Mouse (Mus musculus) cerebellum, adult 2 months (tissue): ENCODE measurements at regions not wholly inside any gene's neighbourhood (a gene's known extent, or its start where the extent isn't known, plus 50 kb on each side); places are given as distances from the start of the nearest gene placed in this dataset.

Experiments
- DNase-seq, 2 experiments: peaks; one replicate each; pipeline ENCODE4 v3.0.0; 2021
- H3K27ac ChIP-seq: fragments of 200-500 bp; 2 replicates; pipeline ENCODE4 v1.5.1; 2012; ENCODE audit warnings: low read length, control low read depth, inconsistent platforms; ENCODE audit not compliant: insufficient read depth
- H3K27me3 ChIP-seq: fragments of 200-500 bp; 2 replicates; pipeline ENCODE4 v1.6.1; 2012; ENCODE audit warnings: inconsistent platforms, mild to moderate bottlenecking, low read length, moderate library complexity; ENCODE audit not compliant: control insufficient read depth, insufficient read depth
- H3K4me1 ChIP-seq: fragments of 200-500 bp; 2 replicates; pipeline ENCODE4 v1.6.1; 2011; ENCODE audit warnings: low read length; ENCODE audit not compliant: control insufficient read depth, insufficient read depth
- H3K4me3 ChIP-seq: fragments of 200-500 bp; replicated peaks from 2 replicates; pipeline ENCODE3; 2011; ENCODE audit warnings: mild to moderate bottlenecking, low read depth, low read length, control low read depth; ENCODE audit not compliant: insufficient read depth
- CTCF ChIP-seq: fragments of 200-500 bp; IDR thresholded peaks from 2 replicates; pipeline ENCODE4 v1.5.1; 2011; ENCODE audit warnings: low read depth, mild to moderate bottlenecking, control low read depth, low read length, moderate library complexity, borderline replicate concordance; ENCODE audit not compliant: insufficient read depth
- POLR2A ChIP-seq: fragments of 200-500 bp; IDR thresholded peaks from 2 replicates; pipeline ENCODE4 v1.6.1; 2011; ENCODE audit warnings: low read length, control low read depth, borderline replicate concordance; ENCODE audit not compliant: insufficient read depth
- WGBS: fragments of 180-500 bp; shearing (Covaris S2); methylation state at CpG from one replicate; pipeline ENCODE4 v1.1.7; 2018; 5-methylcytosine and 5-hydroxymethylcytosine counted together

DNA sequence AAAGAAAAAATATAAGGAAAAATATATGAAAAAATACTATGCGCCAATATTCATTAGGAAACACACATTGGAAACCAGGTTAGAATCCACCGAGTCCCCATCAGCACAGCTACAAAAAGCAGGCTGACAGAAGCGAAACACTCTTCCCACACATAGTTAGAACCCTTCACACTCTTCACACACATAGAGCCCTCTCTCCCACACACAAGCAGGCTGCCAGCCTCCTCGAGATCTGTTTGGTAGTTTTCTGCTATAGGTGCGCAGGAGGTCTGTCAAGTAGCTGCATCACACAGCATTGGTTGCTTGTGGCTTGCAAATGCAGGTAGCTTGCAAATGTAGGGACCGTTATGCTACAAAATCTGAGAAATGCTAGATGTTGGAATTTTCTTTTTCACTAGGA is 526.8 kb upstream of the Fat1 start:
- 94% methylated on average over 6 of the region's 6 CpGs for WGBS
- Histone ChIP-seq H3K27me3 (no peaks in the 10 kb centered on the region), H3K27ac (no peak overlapping the region), H3K4me1 (no peaks in the 10 kb centered on the region), H3K4me3 (no peak overlapping the region)
- no peak for DNase-seq
- TF ChIP-seq POLR2A (no peak), CTCF (no peak)

DNA sequence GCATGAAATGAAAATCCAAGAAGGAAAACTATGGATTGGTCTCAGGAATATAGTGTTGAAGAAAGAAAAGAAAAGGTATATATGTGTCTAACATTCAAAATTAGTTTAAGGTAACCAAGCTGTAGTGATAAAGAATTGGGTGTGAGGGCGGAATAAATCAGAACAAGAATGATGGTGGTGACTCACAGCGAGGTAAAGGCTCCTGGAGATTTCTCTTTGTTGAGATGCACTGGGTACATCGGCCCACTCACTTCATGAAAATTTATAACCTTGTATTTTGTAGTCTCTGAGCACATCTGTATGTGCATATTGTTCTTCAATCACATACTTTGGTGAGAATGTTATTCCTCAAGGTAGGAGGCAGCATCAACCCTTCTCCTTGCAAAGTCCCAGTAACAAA is 525.0 kb upstream of the Fat1 start:
- Histone ChIP-seq H3K27me3 (no peaks in the 10 kb centered on the region), H3K4me1 (no peaks in the 10 kb centered on the region), H3K4me3 (no peak overlapping the region), H3K27ac (no peak overlapping the region)
- no peak for TF ChIP-seq CTCF
- DNase-seq: no peak
- WGBS: 92% methylated on average over 3 of the region's 3 CpGs

GRCm38 (mm10) chr8:44418003-44418402 is 517.2 kb upstream of the Fat1 start:
- whole genome bisulfite sequencing: 93% methylated on average over 8 of the region's 8 CpGs
- no peak for DNase-seq
- TF ChIP-seq CTCF (no peak), POLR2A (no peak)

GRCm38 (mm10) chr8:44455433-44455832 is 479.8 kb upstream of the Fat1 start:
- WGBS: 63% methylated on average over 3 of the region's 3 CpGs
- Histone ChIP-seq H3K4me1 (no peaks in the 10 kb centered on the region), H3K27ac (no peak overlapping the region), H3K27me3 (no peaks in the 10 kb centered on the region), H3K4me3 (no peak overlapping the region)
- no peak for DNase-seq
- no peak for TF ChIP-seq POLR2A
- no peak for TF ChIP-seq CTCF

More at GRCm38 (mm10) chr8:44418003-44418402, 517.2 kb upstream of the Fat1 start:
- H3K4me3 ChIP-seq: no peak overlapping the region
- no peak overlapping the region for H3K27ac ChIP-seq
- no peaks in the 10 kb centered on the region for H3K4me1 ChIP-seq
- no peaks in the 10 kb centered on the region for H3K27me3 ChIP-seq

DNA sequence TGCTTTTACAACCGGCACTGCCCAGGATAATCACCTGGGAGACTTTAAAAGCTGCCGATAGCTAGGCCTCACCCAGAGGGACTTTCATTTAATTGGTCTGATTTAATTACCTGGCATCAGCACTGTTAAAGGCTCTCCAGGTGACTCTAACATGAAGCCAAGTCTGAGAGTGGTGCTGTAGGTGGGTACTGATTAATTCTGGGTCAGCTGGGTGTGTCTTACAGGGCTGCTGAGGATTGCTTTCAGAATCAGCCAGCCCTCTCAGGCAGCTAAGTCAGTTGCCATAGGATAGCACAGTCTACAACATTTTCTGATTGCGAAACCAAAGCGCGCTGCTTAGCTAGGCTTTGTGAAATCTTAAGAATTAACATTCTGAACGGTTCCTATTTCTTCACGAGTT is 478.9 kb upstream of the Fat1 start:
- 70% methylated on average over 7 of the region's 7 CpGs for WGBS
- Histone ChIP-seq H3K27me3 (no peaks in the 10 kb centered on the region), H3K27ac (no peak overlapping the region), H3K4me1 (no peaks in the 10 kb centered on the region), H3K4me3 (no peak overlapping the region)
- TF ChIP-seq CTCF (no peak), POLR2A (no peak)
- peak in 1 of 2 experiments; percentile 12 for DNase-seq

DNA sequence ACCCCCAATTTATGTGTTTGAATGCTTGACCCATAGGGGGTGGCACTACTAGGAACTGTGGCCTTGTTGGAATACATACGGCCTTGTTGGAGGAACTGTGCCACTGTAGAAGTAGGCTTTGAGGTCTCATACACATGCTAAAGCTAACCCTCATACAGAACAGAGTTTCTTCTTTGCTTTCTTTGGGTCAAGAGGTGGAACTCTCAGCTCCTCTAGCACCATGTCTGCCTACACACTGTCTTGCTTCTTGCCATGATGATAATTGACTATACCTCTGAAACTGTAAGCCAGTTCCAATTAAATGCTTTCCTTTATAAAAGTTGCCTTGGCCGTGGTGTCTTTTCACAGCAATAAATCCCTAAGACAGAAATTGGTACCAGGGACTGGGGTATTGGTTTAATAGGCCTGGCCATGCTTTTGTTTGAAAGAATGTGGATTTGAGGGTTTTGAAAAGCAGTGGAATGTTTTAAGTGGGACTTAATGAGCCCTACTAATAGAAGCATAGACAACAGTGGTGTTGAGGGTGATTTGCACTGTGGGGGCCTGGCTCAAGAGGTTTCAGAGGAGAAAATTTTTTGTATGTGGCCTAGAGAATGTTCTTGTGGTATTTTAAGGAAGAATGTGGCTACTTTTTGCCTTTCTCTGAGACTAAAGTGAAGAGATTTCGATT is 468.7 kb upstream of the Fat1 start:
- DNase-seq: no peak
- Histone ChIP-seq H3K4me3 (no peak overlapping the region), H3K27me3 (no peaks in the 10 kb centered on the region), H3K27ac (no peak overlapping the region), H3K4me1 (no peaks in the 10 kb centered on the region)
- WGBS: 75% methylated on average over 3 of the region's 3 CpGs
- TF ChIP-seq CTCF (no peak), POLR2A (no peak)

DNA sequence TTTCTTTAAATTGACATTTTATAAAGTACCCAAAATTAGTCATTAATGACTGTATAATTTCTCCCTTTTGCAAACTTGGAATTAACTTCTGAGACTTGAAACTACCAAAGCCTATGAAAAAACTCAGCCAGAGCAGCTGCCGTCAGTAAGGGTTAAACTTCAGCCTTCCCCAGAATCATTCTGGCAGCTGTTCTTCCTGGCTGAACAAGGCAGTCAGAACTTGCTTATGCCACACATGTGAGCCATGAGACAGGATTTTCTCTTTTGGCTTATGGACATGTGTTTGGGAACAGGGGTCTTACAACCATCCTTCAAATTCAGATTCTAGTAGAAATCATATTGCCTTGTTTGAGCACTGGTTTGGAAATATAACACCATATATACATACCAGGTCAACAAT is 422.4 kb upstream of the Fat1 start:
- Histone ChIP-seq H3K27me3 (no peaks in the 10 kb centered on the region), H3K27ac (no peak overlapping the region), H3K4me1 (no peaks in the 10 kb centered on the region), H3K4me3 (no peak overlapping the region)
- no peak for TF ChIP-seq POLR2A
- no peak for TF ChIP-seq CTCF
- DNase-seq: no peak
- 69% methylated on average over 1 of the region's 1 CpGs for WGBS

- Histone ChIP-seq H3K4me3 (no peak overlapping the region), H3K27me3 (no peaks in the 10 kb centered on the region), H3K4me1 (no peaks in the 10 kb centered on the region; the same call in 1 of the 2 replicates), H3K27ac (no peak overlapping the region)
- DNase-seq: peak; percentile 33 to 34
- no peak for TF ChIP-seq POLR2A
- no peak for TF ChIP-seq CTCF
Measured at GRCm38 (mm10) chr8:44525915-44526314, 409.3 kb upstream of the Fat1 start.

GRCm38 (mm10) chr8:44529696-44530095 is 405.6 kb upstream of the Fat1 start:
- Histone ChIP-seq H3K27ac (no peak overlapping the region), H3K27me3 (no peaks in the 10 kb centered on the region), H3K4me3 (no peak overlapping the region), H3K4me1 (no peaks in the 10 kb centered on the region; the same call in 1 of the 2 replicates)
- DNase-seq: no peak
- 86% methylated on average over 1 of the region's 1 CpGs for WGBS
- TF ChIP-seq POLR2A (no peak), CTCF (no peak)
